Mouse (Mus musculus) heart, postnatal 0 days (tissue): Measurements from ENCODE around the gene Efcab12.

ENCODE experiments used
- CTCF ChIP-seq: IDR thresholded peaks from 2 replicates; pipeline ENCODE4 v1.5.1; 2016; ENCODE audit warnings: antibody characterized with exemption, control low read depth, low read depth
- EP300 ChIP-seq: IDR thresholded peaks from 2 replicates; pipeline ENCODE4 v1.6.1; 2016; ENCODE audit warnings: antibody characterized with exemption, low read depth

DNA sequence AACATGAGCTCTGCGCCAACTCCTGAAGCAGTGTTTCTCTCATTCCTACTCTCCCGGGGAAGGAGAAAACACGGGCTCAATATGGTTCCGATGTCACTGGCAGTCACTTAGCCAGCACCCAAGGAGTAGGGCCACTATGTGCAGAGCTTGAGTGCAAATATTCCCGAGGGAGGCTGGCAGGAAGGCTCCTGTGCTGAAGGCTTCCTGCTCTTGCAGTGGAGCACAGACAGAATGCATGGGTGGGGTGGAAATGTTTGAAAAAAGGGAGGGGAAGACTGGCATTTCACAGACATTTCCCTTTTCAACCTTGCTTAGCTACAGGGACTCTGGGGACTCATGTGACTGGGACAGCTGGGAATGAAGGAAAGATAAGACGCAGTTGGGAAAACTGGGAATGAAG lies 40.5 kb upstream of the Efcab12 start:
- TF ChIP-seq CTCF, result no peak
- TF ChIP-seq EP300, result no peak
